Mouse (Mus musculus) MN1 (cell line): ENCODE measurements around the gene Chaf1b.

Experiments
- DNase-seq: peaks from one replicate; pipeline ENCODE4 v3.0.0-alpha.2; 2016; ENCODE audit warnings: low spot score

Gene Chaf1b

GRCm38 (mm10) chr16:93883423-93884085 lies at the start of gene Chaf1b:
Chaf1b (plus strand) TSS chr16:93883901.
- peak; percentile 97 for DNase-seq

DNA sequence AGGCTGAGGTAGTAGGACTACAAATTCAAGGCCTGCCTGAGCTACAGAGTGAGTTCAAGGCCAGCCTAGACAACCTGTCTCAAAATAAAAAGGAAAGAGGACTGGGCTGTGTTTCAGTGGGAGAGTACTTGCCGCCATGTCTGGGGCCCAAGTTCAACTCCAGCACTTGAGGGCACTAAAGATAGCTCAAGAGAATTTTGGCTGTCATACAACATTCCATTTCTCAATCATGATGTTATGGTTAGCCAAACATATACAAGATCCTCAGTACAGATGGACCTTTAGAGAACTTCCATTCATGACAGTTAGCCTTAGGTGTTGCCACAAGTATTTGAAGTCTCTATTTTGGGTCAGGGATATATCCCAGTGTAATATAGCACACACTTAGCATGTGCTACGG lies 49.6 kb upstream of the Chaf1b start:
- no peak for DNase-seq

DNA sequence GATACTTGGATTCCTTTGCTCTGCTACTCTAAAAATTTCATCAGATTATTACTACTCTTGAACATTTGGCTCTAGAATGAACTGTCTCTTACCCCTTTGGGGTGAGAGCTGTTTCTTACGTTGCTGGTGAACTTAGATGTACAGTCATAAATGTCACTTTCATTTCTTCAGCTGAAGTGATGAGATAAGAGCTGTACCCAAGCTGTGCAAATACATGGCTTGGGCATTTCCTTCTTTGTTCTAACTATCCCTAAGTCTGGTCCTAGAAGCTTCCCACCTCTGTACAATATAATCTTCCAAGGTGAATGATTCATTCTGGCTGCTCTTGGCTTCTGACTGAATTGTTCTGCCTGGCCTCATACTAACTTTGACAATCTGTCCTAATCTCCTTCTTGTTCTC lies 44.7 kb upstream of the Chaf1b start:
- DNase-seq = no peak

DNA sequence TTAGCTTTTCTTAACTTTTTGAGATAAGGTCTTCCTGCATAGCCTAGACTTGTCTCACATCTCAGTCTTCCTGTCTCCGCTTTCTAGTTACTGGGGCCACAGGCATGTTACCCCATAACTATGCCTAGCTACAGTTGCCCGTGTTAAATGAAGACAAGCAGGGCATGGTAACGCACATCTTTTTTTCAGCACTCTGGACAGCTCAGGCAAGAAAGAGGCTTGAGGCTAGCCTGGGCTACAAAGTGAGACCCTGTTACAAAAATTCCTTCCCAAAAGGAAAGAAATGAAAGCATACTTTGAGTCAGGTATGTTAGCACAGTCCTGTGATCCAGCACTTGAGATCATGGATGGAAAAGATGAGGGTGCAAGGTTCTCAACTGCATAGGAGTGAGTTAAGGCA lies 33.2 kb upstream of the Chaf1b start:
- DNase-seq = no peak

DNA sequence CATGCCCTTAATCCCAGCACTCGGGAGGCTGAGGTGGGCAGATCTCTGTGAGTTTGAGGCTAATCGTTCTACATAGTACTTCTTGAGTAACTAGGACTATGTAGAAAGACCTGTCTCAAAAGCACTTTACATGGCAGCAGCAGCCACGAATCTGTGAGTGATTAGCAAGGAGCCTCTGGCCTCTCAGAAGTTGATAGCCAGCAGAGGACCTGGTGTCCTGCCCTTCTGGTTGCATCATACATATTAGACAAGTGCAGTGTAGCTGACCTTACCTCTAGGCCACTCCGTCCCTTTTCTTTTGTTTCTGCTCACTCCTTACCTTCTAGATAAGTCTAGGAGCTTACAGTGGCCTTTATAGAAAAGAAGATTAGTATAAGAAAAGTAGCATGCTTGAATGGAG lies 23.7 kb upstream of the Chaf1b start:
- no peak for DNase-seq

GRCm38 (mm10) chr16:93860686-93861085 lies 23.0 kb upstream of the Chaf1b start:
- DNase-seq = no peak

- no peak for DNase-seq
These were observed 8.9 kb upstream of the Chaf1b start for GRCm38 (mm10) chr16:93874841-93875240.

DNA sequence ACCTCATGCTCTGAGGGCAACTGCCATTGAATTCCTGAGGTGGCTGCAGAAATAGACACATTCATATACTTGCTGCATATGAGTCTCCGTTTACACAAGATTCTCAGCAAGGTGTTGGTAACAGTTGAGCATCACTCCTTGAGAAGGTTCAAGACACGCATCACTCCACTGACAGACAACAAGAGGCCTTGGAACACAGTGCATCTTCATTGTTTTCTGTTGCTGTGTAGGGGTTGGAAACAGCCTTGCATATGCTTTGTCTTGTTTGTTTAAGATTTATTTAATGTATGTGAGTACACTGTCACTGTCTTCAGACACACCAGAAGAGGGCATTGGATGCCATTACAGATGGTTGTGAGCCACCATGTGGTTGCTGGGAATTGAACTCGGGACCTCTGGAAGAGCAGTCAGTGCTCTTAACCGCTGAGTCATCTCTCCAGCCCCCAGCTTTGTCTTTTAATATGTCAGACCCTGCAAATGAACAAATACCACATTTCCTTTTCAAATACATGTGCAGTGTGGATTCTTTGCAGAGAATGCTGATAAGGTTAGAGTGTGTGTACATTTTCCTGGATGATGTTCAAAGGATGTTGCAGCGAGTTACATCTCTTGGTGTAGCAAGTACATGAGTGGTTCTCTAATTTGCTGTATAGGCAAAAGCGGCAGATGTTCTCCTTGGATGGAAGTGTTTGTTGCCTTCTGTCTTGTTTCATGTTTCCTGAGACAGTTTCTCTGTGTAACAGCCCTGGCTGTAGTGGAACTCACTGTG lies 5.9 kb upstream of the Chaf1b start:
- peak; percentile 11 for DNase-seq

DNA sequence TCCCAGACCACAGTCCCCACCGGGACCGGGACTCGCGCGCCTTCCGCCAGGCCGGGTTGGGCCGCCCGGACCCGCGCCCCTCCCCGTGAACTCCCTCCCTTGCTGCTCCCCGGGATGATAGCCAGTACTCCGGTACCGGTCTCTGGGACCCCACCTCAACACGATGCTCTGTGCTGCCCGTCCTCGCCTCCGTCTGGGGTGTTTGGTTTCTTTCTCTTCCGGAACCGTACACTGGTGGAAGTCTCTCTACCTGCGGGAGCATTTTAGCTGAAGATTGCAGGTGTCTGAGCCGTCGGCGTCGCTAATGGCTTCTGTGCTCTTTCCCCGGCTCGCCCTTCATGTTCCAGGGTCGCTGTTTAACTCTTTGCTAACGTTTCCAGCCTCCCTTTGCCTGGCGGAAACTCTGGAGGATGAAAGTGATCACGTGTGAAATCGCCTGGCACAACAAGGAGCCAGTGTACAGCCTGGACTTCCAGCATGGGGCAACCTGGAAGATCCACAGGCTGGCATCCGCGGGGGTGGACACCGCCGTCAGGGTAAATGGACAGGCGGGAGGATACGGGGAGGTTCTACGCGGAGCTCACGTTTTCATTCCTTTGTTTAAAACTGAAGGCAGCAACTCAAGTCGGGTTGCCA lies 503 bp downstream of the Chaf1b start:
- DNase-seq = peak; percentile 33

GRCm38 (mm10) chr16:93884722-93885113 lies 1.0 kb downstream of the Chaf1b start:
- DNase-seq = no peak

GRCm38 (mm10) chr16:93888481-93888880 lies 4.8 kb downstream of the Chaf1b start:
- DNase-seq = no peak

GRCm38 (mm10) chr16:93890948-93891604 lies 7.4 kb downstream of the Chaf1b start:
- no peak for DNase-seq

GRCm38 (mm10) chr16:93893285-93893684 lies 9.6 kb downstream of the Chaf1b start:
- DNase-seq = no peak

DNA sequence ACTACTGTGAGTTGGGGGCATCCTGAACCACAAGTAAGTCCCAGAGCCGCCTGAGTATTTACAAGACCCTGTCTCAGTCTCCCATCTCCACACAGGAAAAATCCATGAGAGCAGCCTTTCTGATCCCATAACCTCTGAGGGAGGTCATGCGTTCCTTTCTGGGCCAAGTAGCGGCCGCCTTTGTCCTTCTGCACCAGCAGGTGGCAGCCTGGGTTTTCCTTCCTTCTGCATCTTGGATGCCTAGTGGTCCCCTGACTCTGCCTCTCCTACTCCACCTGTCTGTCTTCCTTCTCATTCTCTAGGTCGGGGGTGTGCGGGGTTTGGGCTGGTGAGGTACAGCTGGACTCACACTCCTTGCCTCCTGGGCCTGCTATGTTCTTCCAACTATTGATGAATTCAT lies 19.3 kb downstream of the Chaf1b start:
- DNase-seq = peak; percentile 16

- peak; percentile 59 for DNase-seq
These were observed 22.7 kb downstream of the Chaf1b start for GRCm38 (mm10) chr16:93906156-93907014.

DNA sequence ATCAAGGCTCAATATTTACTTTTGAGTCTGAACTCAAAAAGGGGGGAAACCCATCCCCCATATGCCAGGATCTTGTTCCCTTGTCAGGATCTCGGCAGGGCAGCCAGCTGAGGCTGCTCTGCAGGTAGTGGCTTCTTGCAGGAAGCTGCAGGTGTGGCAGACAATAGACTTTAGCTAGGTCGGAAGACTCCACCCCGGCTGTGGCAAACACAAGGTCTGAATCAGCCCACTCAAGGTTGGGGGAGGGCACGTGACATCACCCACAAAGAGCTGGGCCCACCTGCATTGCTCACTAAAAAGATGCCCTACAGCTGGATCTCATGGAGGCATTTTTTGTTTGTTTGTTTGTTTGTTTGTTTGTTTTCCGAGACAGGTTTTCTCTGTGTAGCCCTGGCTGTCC lies 24.1 kb downstream of the Chaf1b start:
- no peak for DNase-seq

DNA sequence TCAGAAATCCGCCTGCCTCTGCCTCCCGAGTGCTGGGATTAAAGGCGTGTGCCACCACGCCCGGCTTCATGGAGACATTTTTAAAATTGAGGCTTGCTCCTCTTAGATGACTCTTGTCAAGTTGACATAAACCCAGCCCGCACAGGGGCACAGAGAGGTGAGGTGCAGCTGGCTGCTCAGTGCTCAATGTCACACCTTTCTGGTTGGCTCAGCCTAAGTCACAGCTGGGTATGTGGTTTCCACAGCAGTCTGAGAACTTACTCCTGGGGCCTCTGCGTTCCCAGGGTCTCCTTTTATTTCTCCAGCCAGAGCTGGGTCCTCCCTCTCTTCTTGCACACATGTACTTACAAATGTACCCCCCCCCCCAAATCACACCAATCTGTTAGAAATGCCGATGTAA lies 24.5 kb downstream of the Chaf1b start:
- no peak for DNase-seq

DNA sequence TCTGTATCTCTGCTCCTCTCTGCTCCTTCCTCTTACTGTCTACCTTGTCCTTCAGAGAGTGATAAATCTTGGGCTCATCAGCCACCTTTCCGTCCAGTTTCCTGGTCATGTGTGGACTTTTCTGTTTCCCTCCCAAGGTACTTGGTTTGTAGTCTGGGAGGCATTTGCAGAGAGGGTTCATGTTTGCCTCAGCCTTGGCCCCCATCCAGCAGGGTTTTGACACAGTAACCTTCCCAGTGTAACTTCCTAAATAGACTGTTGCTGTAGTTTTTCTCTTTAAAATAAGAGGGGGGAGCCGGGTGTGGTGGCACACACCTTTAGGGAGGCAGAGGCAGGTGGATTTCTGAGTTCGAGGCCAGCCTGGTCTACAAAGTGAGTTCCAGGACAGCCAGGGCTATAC lies 26.2 kb downstream of the Chaf1b start:
- no peak for DNase-seq

GRCm38 (mm10) chr16:93910735-93911665 lies 27.3 kb downstream of the Chaf1b start:
- DNase-seq = no peak

- no peak for DNase-seq
These were observed 28.5 kb downstream of the Chaf1b start for GRCm38 (mm10) chr16:93912158-93912557.

DNA sequence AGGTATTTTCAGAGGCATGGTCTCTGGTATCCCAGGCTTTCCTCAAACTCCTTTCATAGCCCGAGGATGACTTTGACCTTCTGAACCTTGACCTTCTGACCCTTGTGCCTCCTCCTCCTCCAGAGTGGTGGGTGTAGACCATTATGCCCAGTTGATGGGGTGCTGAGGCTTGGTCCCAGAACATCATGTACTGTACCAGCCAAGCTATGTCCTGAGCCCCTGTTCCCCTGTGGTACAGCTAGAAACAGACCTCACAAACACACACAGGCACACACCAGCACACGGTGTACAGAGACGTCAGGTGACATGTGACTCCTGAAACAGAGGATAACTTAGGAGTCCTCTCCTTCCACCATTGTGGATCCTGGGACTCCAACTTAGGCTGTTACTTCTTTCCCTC lies 29.1 kb downstream of the Chaf1b start:
- DNase-seq = no peak
